Mouse (Mus musculus): ENCODE results near the gene Ncoa1. TPM values are rescaled to one million over a fixed set of nuclear protein-coding genes. Genes with fewer than 3 reads are reported as not detected.

Gene Ncoa1
- polyA plus RNA-seq, 1 experiment, result 35.2 TPM

DNA sequence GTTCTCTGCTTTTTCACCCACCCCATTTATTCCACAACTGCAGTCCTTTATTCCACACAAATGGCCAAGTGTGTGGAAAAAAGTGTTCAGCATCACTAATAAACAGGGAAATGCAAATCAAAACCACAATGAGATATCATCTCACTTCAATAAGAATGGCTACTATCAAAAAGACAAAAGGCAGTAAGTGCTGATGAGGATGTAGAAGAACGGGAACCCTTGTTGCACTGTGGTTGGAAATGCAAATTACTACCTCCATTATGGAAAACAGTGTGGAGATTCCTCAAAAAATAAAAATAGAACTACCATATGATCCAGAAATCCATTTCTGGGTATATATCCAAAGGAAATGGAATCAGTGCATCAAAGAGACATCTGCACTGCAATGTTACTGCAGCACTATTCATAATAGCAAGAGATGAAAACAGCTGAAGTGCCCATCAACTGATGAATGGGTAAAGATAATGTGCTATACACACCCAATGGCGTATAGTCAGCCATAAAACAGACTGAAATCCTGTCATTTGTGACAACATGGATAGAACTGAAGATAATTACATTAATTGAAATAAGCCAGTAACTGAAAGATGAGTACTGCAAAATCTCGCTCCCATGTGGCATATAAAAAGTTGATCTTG is 59.2 kb downstream of the Ncoa1 start:
- no peak for TF ChIP-seq POLR2A (IDR thresholded peaks at IDR 0.05; ENCODE audit: borderline replicate concordance, low read depth, low read length)
- TF ChIP-seq CTCF (IDR thresholded peaks at IDR 0.05; ENCODE audit: low read depth, low read length), result no peak
- no peak overlapping the region for H3K4me3 ChIP-seq (ENCODE audit: insufficient read depth, low read length)
- no peak overlapping the region for H3K27ac ChIP-seq (ENCODE audit: insufficient read depth, low read depth, low read length)
- H3K4me1 ChIP-seq (ENCODE audit: control insufficient read depth, insufficient read depth, low read length), result no peaks in the 10 kb centered on the region

DNA sequence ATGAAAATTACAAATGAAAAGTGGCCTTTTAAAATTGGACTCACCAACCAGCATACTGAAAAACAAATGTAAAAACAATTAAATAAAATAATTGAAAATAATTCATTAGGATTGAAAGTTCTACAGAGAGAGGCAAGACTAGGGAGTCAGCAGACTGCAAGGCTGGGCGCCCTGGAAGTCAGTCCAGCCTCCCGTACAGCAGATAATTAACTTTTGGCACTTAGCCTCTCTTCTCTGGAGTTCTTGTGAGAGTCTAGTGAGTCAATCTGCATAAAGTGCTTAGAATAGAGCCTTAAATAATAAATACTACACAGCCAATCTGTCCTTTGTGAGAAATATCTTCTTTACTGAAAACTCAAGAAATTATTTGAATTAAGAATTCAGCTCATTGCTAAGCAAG is 69.9 kb downstream of the Ncoa1 start:
- TF ChIP-seq CTCF (IDR thresholded peaks at IDR 0.05; ENCODE audit: low read depth, low read length) (no peak), POLR2A (IDR thresholded peaks at IDR 0.05; ENCODE audit: borderline replicate concordance, low read depth, low read length) (no peak)
- Histone ChIP-seq H3K27ac (ENCODE audit: insufficient read depth, low read depth, low read length) (no peak overlapping the region), H3K4me3 (ENCODE audit: insufficient read depth, low read length) (no peak overlapping the region), H3K4me1 (ENCODE audit: control insufficient read depth, insufficient read depth, low read length) (no peaks in the 10 kb centered on the region)

DNA sequence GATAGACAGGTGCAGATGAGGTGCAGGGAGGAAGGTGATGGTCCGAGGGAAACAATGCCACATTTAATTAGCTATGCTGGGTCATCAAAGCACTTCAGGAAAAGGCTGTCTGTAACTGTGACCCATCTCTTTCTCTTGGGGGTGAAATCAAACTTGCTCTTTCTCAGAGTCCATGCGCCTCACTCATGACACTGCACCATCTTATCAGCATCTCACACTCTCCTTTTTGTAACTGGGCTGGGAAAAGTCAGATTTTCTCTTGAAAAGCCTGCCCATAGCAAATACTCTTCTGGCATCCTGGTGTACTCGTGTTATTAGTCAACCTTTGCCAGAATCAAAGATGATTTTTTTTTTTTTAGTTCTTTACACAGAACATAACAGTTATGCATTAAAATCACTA is 70.8 kb downstream of the Ncoa1 start:
- no peak overlapping the region for H3K4me3 ChIP-seq (ENCODE audit: insufficient read depth, low read length)
- no peaks in the 10 kb centered on the region for H3K4me1 ChIP-seq (ENCODE audit: control insufficient read depth, insufficient read depth, low read length)
- no peak overlapping the region for H3K27ac ChIP-seq (ENCODE audit: insufficient read depth, low read depth, low read length)
- no peak for TF ChIP-seq CTCF (IDR thresholded peaks at IDR 0.05; ENCODE audit: low read depth, low read length)
- TF ChIP-seq POLR2A (IDR thresholded peaks at IDR 0.05; ENCODE audit: borderline replicate concordance, low read depth, low read length), result no peak

DNA sequence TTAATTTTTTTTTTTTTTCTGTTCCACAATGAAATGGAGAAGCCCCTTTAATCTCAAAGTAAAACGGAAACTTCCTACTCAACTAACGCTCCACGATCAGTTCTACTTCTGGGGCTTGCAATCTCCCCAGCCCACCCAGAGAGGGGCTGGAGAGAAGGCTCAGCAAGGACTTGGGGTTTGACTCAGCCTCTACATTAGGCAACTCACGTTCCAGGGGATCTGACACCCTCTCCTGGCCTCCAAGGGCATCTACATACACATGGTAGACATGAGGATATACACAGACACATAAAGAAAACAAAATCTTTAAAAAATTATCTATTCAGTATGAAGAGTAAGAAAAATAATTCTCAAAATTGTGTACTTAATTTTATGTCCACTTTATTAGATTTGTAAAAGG is 73.8 kb downstream of the Ncoa1 start:
- no peaks in the 10 kb centered on the region for H3K4me1 ChIP-seq (ENCODE audit: control insufficient read depth, insufficient read depth, low read length)
- no peak for TF ChIP-seq POLR2A (IDR thresholded peaks at IDR 0.05; ENCODE audit: borderline replicate concordance, low read depth, low read length)
- TF ChIP-seq CTCF (IDR thresholded peaks at IDR 0.05; ENCODE audit: low read depth, low read length), result no peak
- H3K4me3 ChIP-seq (ENCODE audit: insufficient read depth, low read length), result no peak overlapping the region
- no peak overlapping the region for H3K27ac ChIP-seq (ENCODE audit: insufficient read depth, low read depth, low read length)

DNA sequence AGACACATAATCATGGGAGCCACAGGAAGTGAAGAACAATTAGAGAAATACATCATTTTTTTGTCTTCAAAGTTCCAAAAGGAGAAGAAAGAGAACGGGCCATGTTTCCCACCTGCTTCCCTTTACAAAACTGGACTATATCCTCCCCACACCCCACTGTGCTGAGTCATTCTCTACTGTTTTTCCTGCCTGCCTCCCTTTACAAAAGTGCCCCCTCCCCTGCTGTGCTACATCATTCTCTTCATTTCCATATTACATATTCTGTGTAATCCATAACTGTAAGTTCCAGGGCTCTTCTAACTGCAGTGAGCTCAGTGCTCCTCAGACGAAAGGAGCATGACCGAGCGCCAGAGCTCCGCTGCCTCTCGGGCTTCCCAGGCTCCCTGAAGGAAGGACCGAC is 80.8 kb downstream of the Ncoa1 start:
- no peak overlapping the region for H3K27ac ChIP-seq (ENCODE audit: insufficient read depth, low read depth, low read length)
- no peak overlapping the region for H3K4me3 ChIP-seq (ENCODE audit: insufficient read depth, low read length)
- H3K4me1 ChIP-seq (ENCODE audit: control insufficient read depth, insufficient read depth, low read length), result peaks cover 7% of the 10 kb centered on the region
- TF ChIP-seq POLR2A (IDR thresholded peaks at IDR 0.05; ENCODE audit: borderline replicate concordance, low read depth, low read length), result no peak
- TF ChIP-seq CTCF (IDR thresholded peaks at IDR 0.05; ENCODE audit: low read depth, low read length), result no peak

DNA sequence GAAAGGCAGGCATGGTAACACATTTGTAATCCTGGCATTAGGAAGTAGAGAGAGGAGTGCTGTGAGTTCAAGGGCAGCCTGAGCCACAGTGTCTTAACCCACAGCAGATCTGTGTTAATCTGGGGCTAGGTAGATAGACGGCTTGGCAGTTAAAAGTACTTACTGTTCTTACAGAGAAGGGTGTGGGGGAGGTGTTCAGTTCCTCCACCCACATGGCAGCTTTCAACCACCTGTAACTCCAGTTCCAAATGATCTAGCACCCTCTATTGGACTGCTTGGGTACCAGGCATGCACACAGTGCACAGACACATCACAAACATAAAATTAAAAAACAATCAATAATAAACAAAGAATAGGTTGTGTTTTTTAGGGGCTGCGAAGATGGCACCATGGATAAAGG is 84.4 kb downstream of the Ncoa1 start:
- Histone ChIP-seq H3K4me3 (ENCODE audit: insufficient read depth, low read length) (no peak overlapping the region), H3K4me1 (ENCODE audit: control insufficient read depth, insufficient read depth, low read length) (peaks cover 7% of the 10 kb centered on the region), H3K27ac (ENCODE audit: insufficient read depth, low read depth, low read length) (no peak overlapping the region)
- no peak for TF ChIP-seq CTCF (IDR thresholded peaks at IDR 0.05; ENCODE audit: low read depth, low read length)
- TF ChIP-seq POLR2A (IDR thresholded peaks at IDR 0.05; ENCODE audit: borderline replicate concordance, low read depth, low read length), result no peak

DNA sequence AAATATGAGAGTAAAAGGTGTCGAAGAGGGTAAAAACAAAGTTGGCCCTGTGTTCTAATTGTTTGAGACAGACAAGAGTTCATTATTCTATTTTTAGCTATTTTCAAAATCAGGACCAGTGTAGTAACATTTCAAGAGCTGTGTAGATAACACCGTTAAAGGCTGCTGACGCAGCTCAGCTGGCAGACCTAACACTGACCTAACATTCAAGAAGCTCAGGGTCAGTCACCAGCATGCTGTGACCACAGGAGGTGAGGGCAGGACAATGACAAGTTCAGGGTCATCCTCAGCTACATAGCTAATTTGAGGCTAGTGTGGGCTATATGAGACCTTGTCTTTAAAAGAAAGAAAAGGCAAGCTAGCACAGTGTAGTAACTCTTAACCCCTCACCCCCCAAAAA is 84.9 kb downstream of the Ncoa1 start:
- Histone ChIP-seq H3K27ac (ENCODE audit: insufficient read depth, low read depth, low read length) (no peak overlapping the region), H3K4me3 (ENCODE audit: insufficient read depth, low read length) (no peak overlapping the region), H3K4me1 (ENCODE audit: control insufficient read depth, insufficient read depth, low read length) (peaks cover 7% of the 10 kb centered on the region)
- TF ChIP-seq CTCF (IDR thresholded peaks at IDR 0.05; ENCODE audit: low read depth, low read length), result no peak
- no peak for TF ChIP-seq POLR2A (IDR thresholded peaks at IDR 0.05; ENCODE audit: borderline replicate concordance, low read depth, low read length)

DNA sequence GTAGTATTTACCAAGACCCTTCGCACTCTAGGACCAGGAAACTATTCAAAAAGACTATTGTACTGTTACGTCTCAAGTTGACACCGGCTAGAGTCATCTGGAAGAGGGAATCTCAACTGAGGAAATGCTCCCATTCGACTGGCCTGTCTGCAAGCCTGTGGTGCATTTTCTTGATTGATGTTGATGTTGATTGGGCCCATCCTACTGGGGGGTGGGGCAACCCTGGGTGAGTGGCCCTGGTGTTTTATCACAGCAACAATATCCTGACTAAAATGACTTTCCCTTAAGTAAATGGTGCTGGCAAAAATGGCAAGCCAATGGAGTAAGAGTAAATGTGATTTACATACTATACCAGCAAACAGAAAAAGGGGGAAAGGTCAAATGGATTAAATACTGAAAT is 85.7 kb downstream of the Ncoa1 start:
- Histone ChIP-seq H3K4me3 (ENCODE audit: insufficient read depth, low read length) (no peak overlapping the region), H3K27ac (ENCODE audit: insufficient read depth, low read depth, low read length) (no peak overlapping the region), H3K4me1 (ENCODE audit: control insufficient read depth, insufficient read depth, low read length) (peaks cover 4% of the 10 kb centered on the region)
- TF ChIP-seq CTCF (IDR thresholded peaks at IDR 0.05; ENCODE audit: low read depth, low read length) (no peak), POLR2A (IDR thresholded peaks at IDR 0.05; ENCODE audit: borderline replicate concordance, low read depth, low read length) (no peak)

DNA sequence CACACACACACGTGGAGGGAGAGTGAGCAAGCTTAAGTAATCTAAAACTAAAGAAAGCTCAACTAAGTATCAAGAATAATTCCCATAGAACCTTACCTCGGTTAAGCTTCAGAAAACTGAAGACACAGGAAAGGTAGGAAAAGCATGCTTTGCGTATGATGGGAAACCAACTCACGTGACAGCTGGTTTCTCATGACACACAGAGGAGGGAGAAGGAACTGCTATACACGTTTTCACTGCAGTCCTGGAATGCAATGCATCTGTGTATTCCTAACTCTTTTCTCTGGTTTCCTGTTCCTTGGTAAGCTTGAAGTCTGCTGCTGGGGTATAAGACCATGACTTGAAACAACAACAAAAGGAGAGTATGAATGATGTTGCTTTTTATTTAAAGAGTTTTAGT is 86.3 kb downstream of the Ncoa1 start:
- Histone ChIP-seq H3K4me3 (ENCODE audit: insufficient read depth, low read length) (no peak overlapping the region), H3K4me1 (ENCODE audit: control insufficient read depth, insufficient read depth, low read length) (peaks cover under 1% of the 10 kb centered on the region), H3K27ac (ENCODE audit: insufficient read depth, low read depth, low read length) (no peak overlapping the region)
- TF ChIP-seq POLR2A (IDR thresholded peaks at IDR 0.05; ENCODE audit: borderline replicate concordance, low read depth, low read length), result no peak
- TF ChIP-seq CTCF (IDR thresholded peaks at IDR 0.05; ENCODE audit: low read depth, low read length), result no peak

DNA sequence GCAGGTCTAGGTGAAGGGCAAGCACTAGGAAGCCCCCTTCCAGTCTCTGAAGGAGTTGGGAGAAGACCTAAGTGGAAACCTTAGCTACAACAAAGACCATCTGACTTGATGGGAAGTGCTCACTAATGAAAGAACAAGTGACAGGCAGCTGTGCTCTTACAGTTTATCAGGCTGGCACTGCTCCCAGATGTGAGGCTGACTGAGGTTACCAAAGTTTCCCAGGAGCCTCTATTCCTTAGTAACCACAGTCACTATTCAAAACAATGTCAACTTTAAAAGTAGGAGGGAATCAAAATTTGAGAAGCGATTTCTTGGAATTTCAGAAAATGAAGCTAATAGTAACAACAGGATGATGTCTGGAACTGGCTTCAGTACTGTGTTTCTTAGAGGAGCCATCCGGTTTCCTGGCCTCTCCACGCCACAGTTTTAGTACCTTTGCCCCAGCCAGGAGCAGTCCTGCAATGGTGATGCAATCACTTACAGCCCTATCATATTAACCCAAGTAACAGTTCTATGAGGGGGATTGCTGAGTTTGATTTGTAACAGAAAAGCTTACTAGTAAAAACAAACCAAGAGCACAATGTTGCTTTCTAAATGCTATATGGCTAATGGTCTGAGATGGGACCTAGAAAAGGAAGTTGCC is 90.8 kb downstream of the Ncoa1 start:
- Histone ChIP-seq H3K4me3 (ENCODE audit: insufficient read depth, low read length) (no peak overlapping the region), H3K27ac (ENCODE audit: insufficient read depth, low read depth, low read length) (no peak overlapping the region), H3K4me1 (ENCODE audit: control insufficient read depth, insufficient read depth, low read length) (no peaks in the 10 kb centered on the region)
- TF ChIP-seq CTCF (IDR thresholded peaks at IDR 0.05; ENCODE audit: low read depth, low read length), result no peak
- no peak for TF ChIP-seq POLR2A (IDR thresholded peaks at IDR 0.05; ENCODE audit: borderline replicate concordance, low read depth, low read length)
